Mouse (Mus musculus) myocyte (in vitro differentiated cells): ENCODE results near the gene Timp3. TPM values are rescaled to one million over a fixed set of nuclear protein-coding genes. Genes with fewer than 3 reads are reported as not detected.

ENCODE experiments used
- H3K27me3 ChIP-seq: one replicate; pipeline ENCODE4 v1.6.1; 2011; ENCODE audit not compliant: control insufficient read depth, insufficient read depth, insufficient read length
- H3K36me3 ChIP-seq: one replicate; pipeline ENCODE4 v1.6.1; 2011; ENCODE audit not compliant: control insufficient read depth, insufficient read depth
- H3K4me2 ChIP-seq: one replicate; pipeline ENCODE4 v1.6.1; 2011; ENCODE audit warnings: low read depth, control low read depth
- H3K4me3 ChIP-seq: one replicate; pipeline ENCODE4 v1.5.1; 2011; ENCODE audit warnings: mild to moderate bottlenecking, control low read depth, moderate library complexity
- H3K79me2 ChIP-seq: one replicate; pipeline ENCODE4 v1.6.1; 2011; ENCODE audit not compliant: control insufficient read depth, insufficient read depth
- H3ac ChIP-seq: one replicate; pipeline ENCODE4 v1.6.1; 2011; ENCODE audit not compliant: control insufficient read depth, insufficient read length
- CEBPB ChIP-seq: IDR thresholded peaks from 2 replicates; pipeline ENCODE4 v1.6.1; 2011; ENCODE audit warnings: mild to moderate bottlenecking, moderate library complexity; ENCODE audit not compliant: poor library complexity, insufficient read depth, severe bottlenecking
- E2F4 ChIP-seq: IDR thresholded peaks from one replicate; pipeline ENCODE4 v1.6.1; 2011; ENCODE audit warnings: mild to moderate bottlenecking, control low read depth, moderate library complexity; ENCODE audit not compliant: insufficient read depth
- MAX ChIP-seq: IDR thresholded peaks from one replicate; pipeline ENCODE4 v1.6.1; 2011; ENCODE audit warnings: low read depth, mild to moderate bottlenecking, control low read depth
- MYOD1 ChIP-seq, 3 experiments: IDR thresholded peaks; one replicate each; pipeline ENCODE4 v1.6.1; 2011; ENCODE audit warnings: control low read depth in 2 of 3, low read depth in 2 of 3, mild to moderate bottlenecking in 2 of 3, moderate library complexity in 1 of 3; ENCODE audit not compliant: insufficient read length in 2 of 3, control insufficient read depth in 1 of 3
- MYOG ChIP-seq, 3 experiments: IDR thresholded peaks; one replicate each; pipeline ENCODE4 v1.6.1; 2011; ENCODE audit warnings: control low read depth in 2 of 3, low read depth in 2 of 3, mild to moderate bottlenecking in 2 of 3; ENCODE audit not compliant: insufficient read length in 2 of 3, control insufficient read depth in 1 of 3, insufficient read depth in 1 of 3
- POLR2A ChIP-seq: IDR thresholded peaks from one replicate; pipeline ENCODE4 v1.6.1; 2011; ENCODE audit warnings: low read depth, mild to moderate bottlenecking, control low read depth, moderate library complexity; ENCODE audit not compliant: insufficient read length
- POLR2AphosphoS2 ChIP-seq: IDR thresholded peaks from one replicate; pipeline ENCODE4 v1.6.1; 2011; ENCODE audit warnings: low read depth, control low read depth; ENCODE audit not compliant: insufficient read length
- REST ChIP-seq: IDR thresholded peaks from one replicate; pipeline ENCODE4 v1.6.1; 2011; ENCODE audit warnings: mild to moderate bottlenecking, control low read depth, moderate library complexity; ENCODE audit not compliant: insufficient read depth, insufficient read length
- SRF ChIP-seq: IDR thresholded peaks from one replicate; pipeline ENCODE4 v1.6.1; 2011; ENCODE audit warnings: low read depth; ENCODE audit not compliant: control insufficient read depth, insufficient read length
- TCF12 ChIP-seq: IDR thresholded peaks from one replicate; pipeline ENCODE4 v1.6.1; 2011; ENCODE audit warnings: mild to moderate bottlenecking, control low read depth; ENCODE audit not compliant: poor library complexity, insufficient read depth, severe bottlenecking
- TCF3 ChIP-seq: IDR thresholded peaks from one replicate; pipeline ENCODE4 v1.6.1; 2011; ENCODE audit warnings: low read depth, control low read depth; ENCODE audit not compliant: insufficient read length
- USF1 ChIP-seq: IDR thresholded peaks from one replicate; pipeline ENCODE4 v1.6.1; 2011; ENCODE audit warnings: low read depth, mild to moderate bottlenecking, control low read depth, moderate library complexity
- polyA plus RNA-seq: library from polyadenylated mRNA; unstranded; fragments of >200 nt; fragmentation: generic; extraction: Trizol; gene quantifications from one replicate; pipeline ENCODE4 v1.2.1, GENCODE M21; 2012; ENCODE audit warnings: missing spikeins

Gene Timp3
- polyA plus RNA-seq, 1 experiment: 18.7 TPM

- Histone ChIP-seq H3K36me3 (no peaks in the 10 kb centered on the region), H3K4me2 (no peak overlapping the region), H3K27me3 (no peaks in the 10 kb centered on the region), H3K79me2 (peaks cover 7% of the 10 kb centered on the region), H3ac (no peak overlapping the region), H3K4me3 (no peak overlapping the region)
- TF ChIP-seq E2F4: no peak
- TF ChIP-seq POLR2AphosphoS2: no peak
Observed at GRCm38 (mm10) chr10:86328143-86328542, 28.0 kb downstream of the Timp3 start.

- TF ChIP-seq SRF: no peak
- no peak for TF ChIP-seq REST
- no peak for TF ChIP-seq POLR2AphosphoS2
- Histone ChIP-seq H3K4me3 (no peak overlapping the region), H3K27me3 (no peaks in the 10 kb centered on the region), H3K36me3 (no peaks in the 10 kb centered on the region), H3K4me2 (no peak overlapping the region), H3K79me2 (peaks cover 7% of the 10 kb centered on the region), H3ac (no peak overlapping the region)
Observed at GRCm38 (mm10) chr10:86328691-86329090, 28.5 kb downstream of the Timp3 start.

DNA sequence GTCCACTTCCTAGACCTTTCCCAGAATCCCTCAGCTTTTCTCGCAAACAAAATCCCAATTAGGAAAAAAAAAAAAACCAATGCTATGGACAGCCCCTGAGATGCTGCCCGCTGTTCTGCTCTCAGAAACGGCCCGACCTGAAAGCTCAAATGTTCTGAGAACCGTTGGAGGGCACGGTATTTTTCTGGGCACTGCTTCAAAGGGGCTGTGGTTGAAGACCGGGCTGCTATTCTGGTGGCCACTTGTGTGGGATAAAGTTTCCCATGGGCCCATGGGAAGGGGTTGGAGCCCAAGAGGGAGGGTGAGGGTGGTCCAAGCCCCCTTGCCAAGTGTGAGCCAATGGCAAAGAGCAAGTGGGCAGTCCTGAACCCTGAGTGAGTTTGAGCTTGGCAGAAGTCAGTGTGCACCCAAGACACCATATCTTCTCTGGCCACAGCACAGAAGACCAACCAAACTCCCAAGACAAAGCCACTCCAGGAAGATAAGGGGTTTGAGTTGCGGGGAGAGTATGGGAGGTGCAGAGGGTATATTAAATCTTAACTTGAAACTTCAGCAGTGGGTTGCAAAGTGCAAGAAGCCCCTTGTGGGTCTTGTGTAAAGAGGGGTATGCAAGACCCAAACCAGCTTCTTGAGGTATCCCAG, 29.2 kb downstream of the Timp3 start:
- peaks cover 7% of the 10 kb centered on the region for H3K79me2 ChIP-seq
- TF ChIP-seq TCF3: no peak
- no peak for TF ChIP-seq POLR2A
- TF ChIP-seq CEBPB: no peak
- no peak for TF ChIP-seq TCF12
- no peak for TF ChIP-seq E2F4
- no peak for TF ChIP-seq MYOG (IDR thresholded peaks at IDR 0.05; ENCODE audit: control insufficient read depth in 1 of 3, insufficient read depth in 1 of 3, insufficient read length in 2 of 3, low read depth in 2 of 3)
- no peak for TF ChIP-seq SRF
- TF ChIP-seq POLR2AphosphoS2: no peak
- TF ChIP-seq REST: no peak
- no peak for TF ChIP-seq MYOD1 (IDR thresholded peaks at IDR 0.05; ENCODE audit: control insufficient read depth in 1 of 3, insufficient read length in 2 of 3, low read depth in 2 of 3)
- no peak for TF ChIP-seq MAX
- TF ChIP-seq USF1: no peak

DNA sequence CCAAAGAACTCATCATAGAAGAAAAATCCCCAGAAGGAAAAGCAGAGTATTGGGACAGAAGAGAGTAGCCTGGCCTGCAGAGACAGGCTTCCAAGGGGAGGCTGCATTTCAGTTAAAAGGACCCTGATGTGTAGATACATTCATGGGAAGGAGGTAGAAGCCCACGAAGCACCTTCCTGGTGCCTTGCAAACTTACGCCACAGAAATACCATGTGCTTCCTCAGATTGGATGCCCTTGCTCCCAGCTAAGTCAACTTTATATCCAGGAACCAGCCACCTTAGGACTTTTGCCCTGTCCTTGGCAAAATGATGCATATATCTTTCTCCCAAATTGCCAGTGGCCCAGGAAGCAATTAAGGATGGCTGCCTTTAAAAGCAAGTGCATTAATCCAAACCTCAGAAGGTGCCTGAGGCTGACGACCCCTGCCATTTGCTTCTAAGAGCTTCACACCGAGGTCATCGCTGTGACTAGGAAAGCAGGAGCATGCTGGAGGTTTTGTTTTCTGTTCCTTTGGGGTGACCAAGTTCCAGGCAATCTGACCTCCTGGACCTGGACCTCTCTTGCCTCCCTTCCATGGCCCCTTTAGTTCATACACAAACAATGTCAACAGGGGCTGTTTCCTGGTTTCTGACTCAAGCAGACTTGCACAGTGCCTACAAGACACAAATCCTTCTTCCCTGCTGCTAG, 31.0 kb downstream of the Timp3 start:
- Histone ChIP-seq H3ac (no peak overlapping the region), H3K36me3 (no peaks in the 10 kb centered on the region), H3K27me3 (no peaks in the 10 kb centered on the region), H3K4me2 (no peak overlapping the region), H3K79me2 (no peaks in the 10 kb centered on the region), H3K4me3 (no peak overlapping the region)
- TF ChIP-seq MAX: no peak

More for the DNA sequence above, 29.2 kb downstream of the Timp3 start:
- no peaks in the 10 kb centered on the region for H3K27me3 ChIP-seq
- H3K4me3 ChIP-seq: no peak overlapping the region
- no peak overlapping the region for H3K4me2 ChIP-seq
- H3ac ChIP-seq: no peak overlapping the region
- H3K36me3 ChIP-seq: no peaks in the 10 kb centered on the region

DNA sequence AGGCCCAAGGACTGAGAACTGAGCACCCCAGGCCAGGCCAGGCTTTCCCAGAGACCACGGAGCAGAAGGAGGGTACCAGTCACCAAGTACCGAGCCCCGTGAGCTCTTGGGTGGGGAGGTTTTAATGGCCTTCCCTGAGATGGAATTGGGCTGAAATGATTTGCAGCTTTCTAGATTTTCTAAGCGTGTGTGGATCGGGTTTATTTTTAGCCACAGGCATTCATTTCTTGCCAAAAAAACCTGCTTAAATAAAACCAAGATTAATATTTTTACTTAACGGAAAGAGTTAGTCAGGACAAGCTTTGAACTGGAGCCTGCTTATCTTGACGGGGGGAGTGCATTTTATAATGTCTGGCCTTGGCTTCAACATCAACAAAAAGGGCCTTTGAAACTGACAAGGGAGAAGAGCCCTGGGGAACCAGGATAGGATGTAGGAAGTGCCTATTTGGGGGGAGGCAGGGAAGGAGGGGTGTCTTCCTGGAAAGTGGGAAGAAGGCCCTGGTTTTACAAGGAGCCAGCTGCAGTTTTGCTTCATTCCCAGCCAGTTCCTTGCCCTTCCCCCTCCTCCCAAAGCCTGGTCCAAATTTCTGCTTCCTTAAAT, 31.6 kb downstream of the Timp3 start:
- TF ChIP-seq POLR2A (no peak), TCF3 (no peak), MYOG (IDR thresholded peaks at IDR 0.05; ENCODE audit: control insufficient read depth in 1 of 3, insufficient read depth in 1 of 3, insufficient read length in 2 of 3, low read depth in 2 of 3) (no peak), MYOD1 (IDR thresholded peaks at IDR 0.05; ENCODE audit: control insufficient read depth in 1 of 3, insufficient read length in 2 of 3, low read depth in 2 of 3) (no peak), REST (no peak), MAX (no peak), POLR2AphosphoS2 (no peak), SRF (no peak), E2F4 (no peak), USF1 (no peak), TCF12 (no peak), CEBPB (no peak)
- Histone ChIP-seq H3K4me2 (no peak overlapping the region), H3K27me3 (no peaks in the 10 kb centered on the region), H3K4me3 (no peak overlapping the region), H3ac (no peak overlapping the region), H3K79me2 (no peaks in the 10 kb centered on the region), H3K36me3 (no peaks in the 10 kb centered on the region)
